Mouse (Mus musculus) right cerebral cortex, postnatal 10 days (tissue): ENCODE measurements around the gene Btn1a1.

Experiments used
- DNase-seq, 2 experiments: peaks; one replicate each; pipeline ENCODE4 v3.0.0; 2021; ENCODE audit warnings: low spot score in 2 of 2

Gene Btn1a1

DNA sequence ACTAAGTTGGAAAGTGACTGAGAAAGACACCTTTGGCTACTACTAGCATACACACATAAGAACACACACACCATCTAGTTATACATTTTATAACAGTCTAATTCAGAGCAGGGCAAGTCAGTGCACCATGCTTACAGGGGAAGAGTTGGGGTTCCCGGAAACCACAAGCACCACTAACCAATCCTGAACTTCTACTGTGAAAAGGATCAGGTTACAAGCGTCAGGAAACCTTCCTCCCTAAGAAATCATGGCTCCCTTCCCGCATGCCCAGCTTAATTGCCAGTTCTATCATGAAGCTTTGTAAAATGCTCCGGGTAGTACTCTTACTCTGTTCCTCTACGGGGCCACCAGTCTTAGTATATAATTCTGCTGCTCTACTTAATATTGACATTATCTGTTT is 19.6 kb upstream of the Btn1a1 start:
- no peak for DNase-seq

GRCm38 (mm10) chr13:23483153-23483552 is 17.5 kb upstream of the Btn1a1 start:
- no peak for DNase-seq

GRCm38 (mm10) chr13:23475658-23476057 is 10.0 kb upstream of the Btn1a1 start:
- DNase-seq: no peak

DNA sequence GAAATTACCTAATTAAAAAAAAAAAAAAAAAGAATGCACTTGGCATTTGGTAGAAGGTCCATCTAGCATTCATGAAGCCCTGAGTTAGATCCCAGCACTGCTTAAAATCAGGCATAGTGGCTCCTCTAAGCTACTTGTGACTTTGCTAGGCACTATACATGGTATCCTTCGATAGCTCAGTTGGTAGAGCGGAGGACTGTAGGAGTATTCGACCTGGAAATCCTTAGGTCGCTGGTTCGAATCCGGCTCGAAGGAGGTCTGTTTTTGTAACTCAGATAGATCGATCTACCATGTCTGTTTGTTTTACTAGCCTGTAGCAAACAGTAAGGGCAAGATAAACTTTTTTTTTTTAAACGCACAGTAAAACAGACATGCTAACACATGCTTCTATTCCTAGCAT is 1.2 kb upstream of the Btn1a1 start:
- DNase-seq: peak; percentile 70 to 81

DNA sequence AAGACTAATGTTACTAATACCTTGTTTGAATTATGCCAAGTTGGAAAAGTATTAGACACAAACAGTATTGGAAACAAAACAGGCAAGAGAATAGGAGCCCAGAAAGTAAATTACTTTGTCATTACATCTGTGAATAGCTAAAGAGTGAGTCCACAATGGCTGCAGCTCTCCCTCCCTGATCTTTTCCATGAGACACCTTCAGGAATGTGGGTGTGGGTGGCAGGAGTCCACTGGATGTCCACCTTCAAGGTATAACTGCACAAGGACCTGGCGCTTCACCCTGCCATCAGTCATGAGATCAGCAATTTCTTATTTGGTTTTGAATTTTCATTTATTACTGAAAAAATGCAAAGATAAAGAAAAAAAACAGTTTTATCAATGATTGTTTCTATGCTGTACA is 605 bp upstream of the Btn1a1 start:
- no peak for DNase-seq

- DNase-seq: no peak
Observed at GRCm38 (mm10) chr13:23464841-23465366, 797 bp downstream of the Btn1a1 start.

GRCm38 (mm10) chr13:23464224-23464637 is 1.5 kb downstream of the Btn1a1 start:
- DNase-seq: peak; percentile 35 to 43

- peak; percentile 82 to 90 for DNase-seq
Observed at GRCm38 (mm10) chr13:23463381-23464223, 2.1 kb downstream of the Btn1a1 start.

GRCm38 (mm10) chr13:23462669-23463068 is 3.0 kb downstream of the Btn1a1 start:
- no peak for DNase-seq

GRCm38 (mm10) chr13:23462063-23462462 is 3.6 kb downstream of the Btn1a1 start:
- DNase-seq: no peak

DNA sequence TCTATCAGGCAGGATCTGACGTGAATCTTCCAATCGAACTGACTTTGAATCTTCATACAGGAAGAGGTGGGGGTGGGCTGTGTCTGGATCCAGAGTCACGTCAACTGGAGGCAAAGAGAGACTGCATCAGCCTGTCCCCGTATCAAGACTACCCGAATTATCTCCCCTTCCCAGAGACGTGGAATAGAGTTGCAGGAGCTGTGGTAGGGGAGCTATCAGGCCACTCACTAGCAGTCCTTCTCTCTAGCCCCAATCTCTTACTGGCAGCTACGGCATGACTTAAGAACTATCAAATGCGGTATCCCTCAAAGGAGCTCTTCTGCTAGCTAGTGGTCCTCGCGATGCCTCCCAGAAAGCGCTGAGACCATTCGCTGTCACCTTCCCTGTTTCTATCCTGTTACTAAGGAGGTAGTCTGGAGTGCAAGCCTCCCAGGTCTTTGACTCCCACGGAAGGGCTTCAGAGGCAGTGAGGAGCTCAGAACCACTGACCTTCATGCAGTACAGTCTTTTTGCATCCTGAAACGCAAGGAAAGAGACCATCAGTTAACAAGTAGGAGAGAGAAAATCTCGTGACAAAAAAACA is 6.3 kb downstream of the Btn1a1 start:
- DNase-seq: no peak

DNA sequence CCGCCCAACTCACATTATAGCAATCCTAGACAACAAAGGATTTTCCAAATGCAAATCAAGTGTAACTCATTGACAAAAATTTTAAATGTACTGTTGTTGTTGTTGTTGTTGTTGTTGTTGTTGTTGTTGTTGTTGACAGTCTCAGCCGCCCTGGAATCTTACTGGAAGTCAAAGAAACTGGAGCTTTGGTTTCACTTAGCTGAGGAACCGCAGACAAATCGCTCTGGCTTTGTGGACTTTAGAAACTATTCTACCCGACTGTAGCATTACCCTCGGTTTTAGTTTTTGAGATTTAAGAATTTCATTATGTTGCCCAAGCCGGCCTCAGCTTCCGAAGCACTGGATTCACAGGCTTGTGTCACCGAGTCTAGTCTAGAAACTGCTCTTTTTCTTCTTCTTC is 11.8 kb downstream of the Btn1a1 start:
- DNase-seq: no peak

- DNase-seq: peak; percentile 70 to 72
Observed at GRCm38 (mm10) chr13:23453362-23453862, 12.3 kb downstream of the Btn1a1 start.

DNA sequence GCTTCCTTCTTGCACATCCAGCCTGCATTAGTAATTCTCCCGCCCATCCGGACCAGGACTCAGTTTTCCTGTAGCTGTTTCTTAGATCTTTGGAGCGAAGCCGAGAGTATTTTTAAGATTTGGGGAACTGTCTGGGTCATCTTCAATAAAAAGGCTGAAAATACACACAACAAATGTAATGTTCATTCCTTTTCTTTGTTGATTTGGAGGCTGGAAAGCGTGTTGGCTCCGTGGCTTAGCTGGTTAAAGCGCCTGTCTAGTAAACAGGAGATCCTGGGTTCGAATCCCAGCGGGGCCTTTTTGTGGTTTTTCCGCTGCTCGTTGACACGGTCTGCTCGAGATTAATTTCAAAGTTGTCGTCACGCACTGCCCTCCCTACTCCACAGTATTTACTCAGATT is 15.3 kb downstream of the Btn1a1 start:
- peak; percentile 88 to 91 for DNase-seq

- DNase-seq: peak; percentile 74 to 77
Observed at GRCm38 (mm10) chr13:23449235-23450095, 16.2 kb downstream of the Btn1a1 start.

GRCm38 (mm10) chr13:23448758-23449157 is 16.9 kb downstream of the Btn1a1 start:
- DNase-seq: no peak

DNA sequence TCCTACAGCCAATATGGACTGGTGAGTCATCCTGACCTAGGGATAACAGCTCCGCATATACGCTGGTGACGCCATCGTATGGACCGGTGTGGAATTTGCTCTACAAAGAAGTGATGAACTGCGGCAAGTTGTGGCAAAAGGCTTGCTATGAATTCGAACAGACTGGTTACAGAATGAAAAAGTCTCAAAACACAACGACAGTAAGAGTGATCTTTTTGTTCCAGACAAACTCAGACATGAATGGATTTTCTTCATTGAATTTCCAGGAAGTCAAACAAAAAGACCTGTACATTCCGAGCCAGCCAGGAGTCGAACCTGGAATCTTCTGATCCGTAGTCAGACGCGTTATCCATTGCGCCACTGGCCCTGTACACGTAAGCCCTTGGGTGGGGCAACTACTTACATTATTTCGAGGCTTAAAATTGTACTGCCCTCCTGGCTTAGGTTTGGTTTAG is 19.2 kb downstream of the Btn1a1 start:
- peak; percentile 88 to 90 for DNase-seq

DNA sequence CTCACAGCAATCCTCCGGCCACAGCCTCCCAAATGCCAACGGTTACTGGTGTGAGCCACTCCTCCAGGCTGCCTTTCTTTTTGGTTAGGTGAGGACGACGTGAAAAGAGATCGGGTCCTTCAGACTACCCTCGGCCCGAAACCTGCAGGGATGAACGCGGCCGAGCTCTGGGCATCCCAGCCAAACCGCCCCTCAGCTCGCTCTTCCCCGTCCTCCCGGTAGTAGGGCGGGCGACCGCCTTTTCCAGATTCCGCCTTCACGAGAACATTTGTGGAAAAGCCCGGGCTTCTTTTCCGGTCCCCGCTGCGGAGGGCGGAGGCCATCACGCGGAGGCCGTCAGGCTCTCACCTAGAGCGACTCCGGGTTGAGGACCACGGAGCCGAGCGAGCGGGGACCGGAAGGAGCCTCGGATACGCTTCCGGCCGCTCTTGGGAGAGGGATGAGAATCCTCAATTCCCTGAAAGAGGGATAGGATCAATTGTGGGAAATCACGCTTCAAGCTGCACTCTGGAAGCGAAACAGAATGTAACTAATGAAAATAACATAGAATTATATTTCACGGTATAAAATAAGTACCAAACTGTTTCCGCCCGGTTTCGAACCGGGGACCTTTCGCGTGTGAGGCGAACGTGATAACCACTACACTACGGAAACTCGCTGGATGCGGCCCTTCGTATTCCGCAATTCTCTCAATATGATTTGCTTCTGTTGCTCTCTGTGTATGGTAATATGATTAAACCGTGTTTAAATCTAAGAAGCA is 20.0 kb downstream of the Btn1a1 start:
- DNase-seq: peak; percentile 92

- DNase-seq: no peak
Observed at GRCm38 (mm10) chr13:23445156-23445555, 20.5 kb downstream of the Btn1a1 start.

GRCm38 (mm10) chr13:23444451-23444850 is 21.2 kb downstream of the Btn1a1 start:
- DNase-seq: no peak

DNA sequence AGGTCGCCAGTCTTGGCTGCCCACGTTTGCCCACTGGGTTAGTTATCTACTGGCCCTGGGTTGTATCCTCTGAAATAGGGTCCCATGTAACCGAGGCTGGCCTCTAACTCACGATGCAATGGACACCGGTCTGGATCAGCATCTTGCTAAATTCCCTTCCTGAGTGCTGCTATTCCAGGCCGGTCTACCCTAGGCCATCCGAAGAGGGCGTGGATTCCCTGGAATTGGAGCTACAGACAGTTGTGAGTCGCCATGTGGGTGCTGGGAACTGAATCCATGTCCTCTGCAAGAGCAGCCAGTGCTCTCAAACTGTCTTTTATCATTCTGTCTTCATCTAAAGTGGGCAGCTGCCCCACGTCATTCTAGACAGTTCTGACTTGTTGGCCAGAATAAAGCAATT is 25.8 kb downstream of the Btn1a1 start:
- DNase-seq: no peak
